Mouse (Mus musculus): ENCODE results near the gene Dppa5a. TPM values are rescaled to one million over a fixed set of nuclear protein-coding genes. Genes with fewer than 3 reads are reported as not detected.

Gene Dppa5a
- polyA plus RNA-seq (2015; fragmentation: Nextera tagmentation; extraction: Ambion mirVana), result 5.0 and 5.3 TPM in 2 replicates

GRCm38 (mm10) chr9:78367959-78368358 lies at the start of gene Dppa5a:
Gene Dppa5a, minus strand, starts transcription at chr9:78368177.

GRCm38 (mm10) chr9:78395630-78396351 lies 27.8 kb upstream of the Dppa5a start, which contains the start of gene Ddx43:
Gene Ddx43, plus strand, starts transcription at chr9:78395777.

GRCm38 (mm10) chr9:78378113-78378785 lies 10.3 kb upstream of the Dppa5a start, which contains the start of gene Ooep:
Gene Ooep, minus strand, starts transcription at chr9:78378725.

GRCm38 (mm10) chr9:78355611-78356010 lies 12.4 kb downstream of the Dppa5a start, which contains the start of gene Gsta2:
Gene Gsta2, minus strand, starts transcription at chr9:78355788.

GRCm38 (mm10) chr9:78327289-78327688 lies 40.7 kb downstream of the Dppa5a start, which contains the start of gene Omt2b:
Gene Omt2b, plus strand, starts transcription at chr9:78327589.

Other genes with a start within 250 kb of the Dppa5a start
- 53.6 and 62.7 TPM in 2 replicates for gene Gsta4, start 185.4 kb downstream of the Dppa5a start, polyA plus RNA-seq (2015; fragmentation: Nextera tagmentation; extraction: Ambion mirVana)
- not detected in 2 replicates for gene Gsta1, start 137.5 kb downstream of the Dppa5a start, polyA plus RNA-seq (2015; fragmentation: Nextera tagmentation; extraction: Ambion mirVana)
- not detected in 2 replicates for gene Gm3776, start 111.0 kb downstream of the Dppa5a start, polyA plus RNA-seq (2015; fragmentation: Nextera tagmentation; extraction: Ambion mirVana)
- not detected in 2 replicates for gene Gm10639, start 78.3 kb downstream of the Dppa5a start, polyA plus RNA-seq (2015; fragmentation: Nextera tagmentation; extraction: Ambion mirVana)
- gene Omt2a, start 53.4 kb downstream of the Dppa5a start, polyA plus RNA-seq (2015; fragmentation: Nextera tagmentation; extraction: Ambion mirVana), result not detected in 2 replicates
- not detected in 2 replicates for gene Omt2b, start 40.6 kb downstream of the Dppa5a start, polyA plus RNA-seq (2015; fragmentation: Nextera tagmentation; extraction: Ambion mirVana)
- gene Gsta2, start 12.4 kb downstream of the Dppa5a start, polyA plus RNA-seq (2015; fragmentation: Nextera tagmentation; extraction: Ambion mirVana), result not detected in 2 replicates
- 3.8 and 4.1 TPM in 2 replicates for gene Ooep, start 10.5 kb upstream of the Dppa5a start, polyA plus RNA-seq (2015; fragmentation: Nextera tagmentation; extraction: Ambion mirVana)
- gene Ddx43, start 27.6 kb upstream of the Dppa5a start, polyA plus RNA-seq (2015; fragmentation: Nextera tagmentation; extraction: Ambion mirVana), result 0.20 and 0.40 TPM in 2 replicates
- 0.76 and 1.2 TPM in 2 replicates for gene Cgas, start 75.1 kb upstream of the Dppa5a start, polyA plus RNA-seq (2015; fragmentation: Nextera tagmentation; extraction: Ambion mirVana)
- 25.7 and 26.4 TPM in 2 replicates for gene Mto1, start 80.0 kb upstream of the Dppa5a start, polyA plus RNA-seq (2015; fragmentation: Nextera tagmentation; extraction: Ambion mirVana)
- 3.4 and 4.8 TPM in 2 replicates for gene Gm17324, start 80.6 kb upstream of the Dppa5a start, polyA plus RNA-seq (2015; fragmentation: Nextera tagmentation; extraction: Ambion mirVana)
- gene Eef1a1, start 121.0 kb upstream of the Dppa5a start, polyA plus RNA-seq (2015; fragmentation: Nextera tagmentation; extraction: Ambion mirVana), result 2,333 and 2,366 TPM in 2 replicates
- 14.6 and 15.0 TPM in 2 replicates for gene Slc17a5, start 219.9 kb upstream of the Dppa5a start, polyA plus RNA-seq (2015; fragmentation: Nextera tagmentation; extraction: Ambion mirVana)
- gene Cd109, start 247.4 kb upstream of the Dppa5a start, polyA plus RNA-seq (2015; fragmentation: Nextera tagmentation; extraction: Ambion mirVana), result 2.1 and 2.5 TPM in 2 replicates